Mouse (Mus musculus): ENCODE data around the gene Apoa4.

The Apoa4 gene

GRCm38 (mm10) chr9:46227064-46227614 lies 13.4 kb upstream of the Apoa4 start:
- DNase-seq = no peak

GRCm38 (mm10) chr9:46228491-46228890 lies 12.0 kb upstream of the Apoa4 start, which contains the start of gene Apoa1:
Gene Apoa1, plus strand, starts transcription at chr9:46228580.
- DNase-seq = no peak

GRCm38 (mm10) chr9:46229573-46230449 lies 10.7 kb upstream of the Apoa4 start:
- peak; percentile 54 to 60 for DNase-seq

GRCm38 (mm10) chr9:46230450-46230975 lies 10.0 kb upstream of the Apoa4 start:
- DNase-seq = no peak

GRCm38 (mm10) chr9:46235196-46235595 lies 5.3 kb upstream of the Apoa4 start:
- no peak for DNase-seq

- DNase-seq = no peak
Measured at GRCm38 (mm10) chr9:46235596-46235648, 5.1 kb upstream of the Apoa4 start, which contains the start of gene Apoc3. Gene Apoc3, minus strand, starts transcription at chr9:46235636.

- no peak for DNase-seq
Measured at GRCm38 (mm10) chr9:46235649-46236048, 4.8 kb upstream of the Apoa4 start.

GRCm38 (mm10) chr9:46238850-46239249 lies 1.6 kb upstream of the Apoa4 start:
- DNase-seq = no peak

GRCm38 (mm10) chr9:46241818-46242217 lies 1.3 kb downstream of the Apoa4 start:
- DNase-seq = no peak

- DNase-seq = no peak
Measured at GRCm38 (mm10) chr9:46243122-46243521, 2.6 kb downstream of the Apoa4 start.

GRCm38 (mm10) chr9:46243584-46243983 lies 3.1 kb downstream of the Apoa4 start:
- no peak for DNase-seq

GRCm38 (mm10) chr9:46246752-46247324 lies 6.3 kb downstream of the Apoa4 start:
- DNase-seq = peak in 1 of 2 experiments; percentile 15

GRCm38 (mm10) chr9:46256177-46256576 lies 15.7 kb downstream of the Apoa4 start:
- no peak for DNase-seq

- no peak for DNase-seq
Measured at GRCm38 (mm10) chr9:46256658-46257385, 16.3 kb downstream of the Apoa4 start.

GRCm38 (mm10) chr9:46257546-46257945 lies 17.1 kb downstream of the Apoa4 start:
- no peak for DNase-seq

- no peak for DNase-seq
Measured at GRCm38 (mm10) chr9:46259111-46259510, 18.6 kb downstream of the Apoa4 start.

- no peak for DNase-seq
Measured at GRCm38 (mm10) chr9:46261131-46261530, 20.6 kb downstream of the Apoa4 start.

GRCm38 (mm10) chr9:46268343-46268873 lies 27.9 kb downstream of the Apoa4 start, which contains the start of gene Apoa5:
Gene Apoa5, plus strand, starts transcription at chr9:46268633.
- no peak for DNase-seq

GRCm38 (mm10) chr9:46269125-46269524 lies 28.6 kb downstream of the Apoa4 start:
- DNase-seq = no peak

- no peak for DNase-seq
Measured at GRCm38 (mm10) chr9:46270782-46271181, 30.3 kb downstream of the Apoa4 start.

GRCm38 (mm10) chr9:46272070-46272469 lies 31.6 kb downstream of the Apoa4 start:
- DNase-seq = peak; percentile 7 to 30

GRCm38 (mm10) chr9:46272677-46273454 lies 32.4 kb downstream of the Apoa4 start, which contains the start of gene Zpr1:
Gene Zpr1, plus strand, starts transcription at chr9:46273064.
- peak; percentile 86 to 90 for DNase-seq
